ENCODE assay signal across 8 mouse cellular contexts in genomic region chr6:94700067-94700491, GRCm38 (mm10). TPM values are rescaled to one million over a fixed set of nuclear protein-coding genes. Genes with fewer than 3 reads are reported as not detected.
A peak's percentile ranks its signal among the peaks of the same experiment; 100 is the strongest.
DNase-seq lines count a peak whose midpoint lies in the region; ATAC-seq and TF ChIP-seq lines count a peak whose summit lies in the region.

Gene Lrig1, minus strand, starts transcription at chr6:94700158.

- no peak for TF ChIP-seq POLR2A in ES-Bruce4 (IDR thresholded peaks at IDR 0.05; ENCODE audit: insufficient read depth, low read length)

- peak within 1 kb of the TSS; percentile 96 for H3K4me2 ChIP-seq in forebrain, embryonic 13.5 days
- peak within 1 kb of the TSS; percentile 96 for H3K4me2 ChIP-seq in heart, postnatal 0 days (ENCODE audit: low read depth, low read length)
- H3K4me2 ChIP-seq in liver, embryonic 14.5 days (ENCODE audit: low read depth) = peak within 1 kb of the TSS; percentile 74
- peak within 1 kb of the TSS; percentile 83 for H3K4me2 ChIP-seq in stomach, embryonic 15.5 days

- TF ChIP-seq CTCF in ES-Bruce4 (IDR thresholded peaks at IDR 0.05; ENCODE audit: low read depth, low read length) = no peak
- TF ChIP-seq CTCF in heart, postnatal 0 days (IDR thresholded peaks at IDR 0.05; ENCODE audit: low read depth) = no peak
- TF ChIP-seq CTCF in liver, embryonic 14.5 days (IDR thresholded peaks at IDR 0.05; ENCODE audit: low read depth) = no peak

- peaks cover 5% of the 10 kb centered on the region for H3K4me1 ChIP-seq in ES-Bruce4 (ENCODE audit: control insufficient read depth, insufficient read depth, low read length)
- H3K4me1 ChIP-seq in forebrain, embryonic 13.5 days = peaks cover 58% of the 10 kb centered on the region
- H3K4me1 ChIP-seq in heart, postnatal 0 days (ENCODE audit: control insufficient read depth, insufficient read depth) = peaks cover 39% of the 10 kb centered on the region
- peaks cover 0 to 16% of the 10 kb centered on the region in 2 experiments; a peak in 3 of 4 replicates for H3K4me1 ChIP-seq in liver, embryonic 14.5 days (replicated peaks; ENCODE audit: control insufficient read depth in 2 of 2, insufficient read depth in 2 of 2, low read length in 1 of 2)
- peaks cover 18% of the 10 kb centered on the region for H3K4me1 ChIP-seq in stomach, embryonic 15.5 days

- H3K27me3 ChIP-seq in ES-Bruce4 (ENCODE audit: control insufficient read depth, insufficient read depth, low read length, poor library complexity, severe bottlenecking) = no peaks in the 10 kb centered on the region; the same call in 1 of the 2 replicates
- H3K27me3 ChIP-seq in forebrain, embryonic 13.5 days = 0 out of 2 replicates have a peak, but pooled peaks cover 3% of the 10 kb centered on the region
- no peaks in the 10 kb centered on the region for H3K27me3 ChIP-seq in heart, postnatal 0 days (ENCODE audit: control insufficient read depth, insufficient read depth, low read length)
- peaks cover 27% of the 10 kb centered on the region for H3K27me3 ChIP-seq in liver, embryonic 14.5 days (ENCODE audit: control insufficient read depth, insufficient read depth, low read length)
- H3K27me3 ChIP-seq in stomach, embryonic 15.5 days (replicated peaks) = no peaks in the 10 kb centered on the region

- H3K36me3 ChIP-seq in ES-Bruce4 (ENCODE audit: control insufficient read depth, insufficient read depth, low read length, poor library complexity, severe bottlenecking) = no peaks in the 10 kb centered on the region
- no peaks in the 10 kb centered on the region for H3K36me3 ChIP-seq in forebrain, embryonic 13.5 days (ENCODE audit: poor library complexity, severe bottlenecking)
- no peaks in the 10 kb centered on the region for H3K36me3 ChIP-seq in heart, postnatal 0 days (replicated peaks; ENCODE audit: control insufficient read depth, insufficient read depth, low read length)
- H3K36me3 ChIP-seq in liver, embryonic 14.5 days (replicated peaks; ENCODE audit: control insufficient read depth, insufficient read depth, low read depth) = no peaks in the 10 kb centered on the region
- H3K36me3 ChIP-seq in stomach, embryonic 15.5 days = no peaks in the 10 kb centered on the region

- DNase-seq in cerebellum, adult 11 months = peak; percentile 98
- DNase-seq in heart, postnatal 0 days (ENCODE audit: low spot score) = peak; percentile 98
- peak; percentile 99 for DNase-seq in kidney, postnatal 36 days
- peak; percentile 80 to 88 (median 85) for DNase-seq in liver, embryonic 14.5 days (ENCODE audit: low read depth in 3 of 3, low spot score in 3 of 3)
- peak; percentile 97 for DNase-seq in neural tube, embryonic 10.5 days (ENCODE audit: extremely low spot score, low spot score)

- no peaks in the 10 kb centered on the region for H3K9me3 ChIP-seq in ES-Bruce4 (replicated peaks; ENCODE audit: control insufficient read depth, insufficient read depth, low read length, poor library complexity, severe bottlenecking)
- no peaks in the 10 kb centered on the region for H3K9me3 ChIP-seq in forebrain, embryonic 13.5 days (replicated peaks)
- H3K9me3 ChIP-seq in heart, postnatal 0 days (replicated peaks; ENCODE audit: control insufficient read depth, low read length) = no peaks in the 10 kb centered on the region
- no peaks in the 10 kb centered on the region for H3K9me3 ChIP-seq in liver, embryonic 14.5 days (ENCODE audit: control insufficient read depth, low read length)
- H3K9me3 ChIP-seq in stomach, embryonic 15.5 days = no peaks in the 10 kb centered on the region

- peak within 1 kb of the TSS; percentile 74 for H3K9ac ChIP-seq in ES-Bruce4 (ENCODE audit: low read depth, poor library complexity, severe bottlenecking)
- H3K9ac ChIP-seq in forebrain, embryonic 13.5 days = peak within 1 kb of the TSS; percentile 96
- peak within 1 kb of the TSS; percentile 90 for H3K9ac ChIP-seq in heart, postnatal 0 days (replicated peaks; ENCODE audit: low read depth, low read length)
- H3K9ac ChIP-seq in liver, embryonic 14.5 days (replicated peaks) = peak within 1 kb of the TSS; percentile 48
- H3K9ac ChIP-seq in stomach, embryonic 15.5 days = peak within 1 kb of the TSS; percentile 97

- peak within 1 kb of the TSS; percentile 91 for H3K4me3 ChIP-seq in ES-Bruce4 (ENCODE audit: low read depth, low read length)
- peak within 1 kb of the TSS; percentile 97 for H3K4me3 ChIP-seq in forebrain, embryonic 13.5 days
- peak within 1 kb of the TSS; percentile 95 for H3K4me3 ChIP-seq in heart, postnatal 0 days (ENCODE audit: low read depth, low read length)
- H3K4me3 ChIP-seq in liver, embryonic 14.5 days (ENCODE audit: insufficient read depth in 1 of 2, low read depth in 2 of 2, low read length in 2 of 2) = peak within 1 kb of the TSS; percentile 63 to 66
- peak within 1 kb of the TSS; percentile 97 for H3K4me3 ChIP-seq in stomach, embryonic 15.5 days (replicated peaks)

- no peak for TF ChIP-seq EP300 in ES-Bruce4 (IDR thresholded peaks at IDR 0.05; ENCODE audit: insufficient read depth, low read depth, low read length)
- TF ChIP-seq EP300 in heart, postnatal 0 days (IDR thresholded peaks at IDR 0.05; ENCODE audit: low read depth) = no peak
- TF ChIP-seq EP300 in liver, embryonic 14.5 days (IDR thresholded peaks at IDR 0.05; ENCODE audit: low read depth) = no peak

- peak; percentile 99 for ATAC-seq in forebrain, embryonic 13.5 days
- peak; percentile 99 for ATAC-seq in heart, postnatal 0 days (ENCODE audit: insufficient read depth, low read depth)
- ATAC-seq in liver, embryonic 14.5 days (ENCODE audit: insufficient read depth) = peak; percentile 98
- peak; percentile 97 for ATAC-seq in stomach, embryonic 15.5 days (ENCODE audit: insufficient read depth, low FRiP score, low read depth)

- no peak within 1 kb of the TSS for H3K27ac ChIP-seq in ES-Bruce4 (ENCODE audit: insufficient read depth, low read length)
- H3K27ac ChIP-seq in forebrain, embryonic 13.5 days = peak within 1 kb of the TSS; percentile 87
- peak within 1 kb of the TSS; percentile 84 for H3K27ac ChIP-seq in heart, postnatal 0 days (ENCODE audit: low read depth)
- H3K27ac ChIP-seq in liver, embryonic 14.5 days = no peak within 1 kb of the TSS
- peak within 1 kb of the TSS; percentile 93 for H3K27ac ChIP-seq in stomach, embryonic 15.5 days

- under 1% methylated on average over 40 of the region's 40 CpGs for WGBS in forebrain, embryonic 13.5 days
- WGBS in heart, postnatal 0 days = under 1% methylated on average over 40 of the region's 40 CpGs
- WGBS in liver, embryonic 14.5 days (ENCODE audit: insufficient replicate concordance) = under 1% methylated on average over 38 of the region's 40 CpGs
- under 1% methylated on average over 40 of the region's 40 CpGs for WGBS in stomach, embryonic 15.5 days

RNA-seq across cellular contexts. Expression of gene Lrig1, which starts in this region (rescaled TPM):
- polyA plus RNA-seq in ES-Bruce4 (2011; ENCODE audit: insufficient read depth, insufficient read length, low read depth, missing spikeins) = 5.4 and 7.3 TPM in 2 replicates
- 6.4 and 7.6 TPM in 2 replicates for polyA plus RNA-seq in forebrain, embryonic 13.5 days (2015; fragmentation: Nextera tagmentation; extraction: Ambion mirVana)
- total RNA-seq in heart, postnatal 0 days (2014; rRNA removed; ENCODE audit: low replicate concordance) = 50.2 and 54.3 TPM in 2 replicates
- 7.1 and 7.3 TPM in 2 replicates for polyA plus RNA-seq in heart, postnatal 0 days (2015; fragmentation: Nextera tagmentation; extraction: Ambion mirVana)
- polyA plus RNA-seq in liver, embryonic 14.5 days (2012; rRNA removed) = 2.7 TPM in 2 replicates
- 1.7 and 2.8 TPM in 2 replicates for polyA plus RNA-seq in liver, embryonic 14.5 days (2014; fragmentation: Nextera tagmentation; extraction: Ambion mirVana)
- 25.7 TPM in 2 replicates for polyA plus RNA-seq in stomach, embryonic 15.5 days (2015; fragmentation: Nextera tagmentation; extraction: Ambion mirVana)

Comparison
In these comparisons a context has a peak if more than half of its experiments do, and no peak if none do; other contexts are left out.
1. H3K27ac ChIP-seq: peak in forebrain, embryonic 13.5 days (single experiment), heart, postnatal 0 days (single experiment) and stomach, embryonic 15.5 days (single experiment); none in ES-Bruce4 (single experiment) and liver, embryonic 14.5 days (single experiment).
2. Peak in every context shown above with its lines, with median percentiles within 50 percentile points of each other: H3K4me3 ChIP-seq, H3K9ac ChIP-seq, DNase-seq, ATAC-seq and H3K4me2 ChIP-seq.